Mouse (Mus musculus): ENCODE measurements around the gene Zdhhc14.

DNA sequence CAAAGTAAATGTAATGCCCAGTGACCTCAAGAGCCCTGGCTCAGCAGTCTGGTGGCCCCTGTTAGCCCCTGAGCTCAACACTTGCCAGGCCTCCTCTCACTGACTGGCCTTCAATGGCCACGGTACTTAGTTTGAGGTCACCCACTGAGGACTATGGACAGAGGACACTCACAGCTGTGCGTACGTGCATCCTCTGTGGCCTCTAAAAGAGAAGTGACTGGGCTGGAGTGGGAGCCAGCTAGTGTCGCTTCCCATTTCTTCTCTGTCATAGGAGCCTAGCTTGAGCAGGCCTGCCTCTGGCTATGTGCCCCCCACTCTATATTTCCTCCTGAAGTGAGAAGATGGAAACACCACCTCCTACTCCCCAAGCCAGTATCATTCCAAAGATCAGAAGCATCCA is 273.4 kb downstream of the Zdhhc14 start:
- TF ChIP-seq CTCF (conservative IDR thresholded peaks at IDR 0.05; ENCODE audit: low read length) = no peak
- no peak for TF ChIP-seq NANOG (IDR thresholded peaks at IDR 0.05; ENCODE audit: borderline replicate concordance, low read length)
- TF ChIP-seq POU5F1 (IDR thresholded peaks at IDR 0.05; ENCODE audit: borderline replicate concordance, low read length) = no peak

Data from E14TG2a.4 (cell line).